Mouse (Mus musculus): Measurements from ENCODE around the gene Spon1. TPM values are rescaled to one million over a fixed set of nuclear protein-coding genes. Genes with fewer than 3 reads are reported as not detected.

Spon1 gene
- total RNA-seq, 2 experiments from 2014 or later = 11.9 to 16.1 TPM

GRCm38 (mm10) chr7:114074595-114074994 is 308.8 kb downstream of the Spon1 start:
- intact Hi-C loops (cut with DNase I) = no loop called here
- DNase-seq = no peak

- DNase-seq = no peak
- intact Hi-C loops (cut with DNase I) = no loop called here
Measured at GRCm38 (mm10) chr7:114079343-114079742, 313.5 kb downstream of the Spon1 start.

GRCm38 (mm10) chr7:114080250-114080649 is 314.5 kb downstream of the Spon1 start:
- intact Hi-C loops (cut with DNase I) = no loop called here
- no peak for DNase-seq

GRCm38 (mm10) chr7:114081633-114082420 is 316.0 kb downstream of the Spon1 start:
- no peak for DNase-seq
- intact Hi-C loops (cut with DNase I) = no loop called here

GRCm38 (mm10) chr7:114083088-114083487 is 317.3 kb downstream of the Spon1 start:
- no peak for DNase-seq
- intact Hi-C loops (cut with DNase I) = no loop called here

GRCm38 (mm10) chr7:114083760-114084159 is 318.0 kb downstream of the Spon1 start:
- DNase-seq = no peak

GRCm38 (mm10) chr7:114086021-114086710 is 320.4 kb downstream of the Spon1 start:
- no peak for DNase-seq
- intact Hi-C loops (cut with DNase I) = no loop called here

More at GRCm38 (mm10) chr7:114083760-114084159, 318.0 kb downstream of the Spon1 start:
- intact Hi-C loops (cut with DNase I) = no loop called here

- no peak for DNase-seq
- intact Hi-C loops (cut with DNase I) = no loop called here
Measured at GRCm38 (mm10) chr7:114087341-114087740, 321.5 kb downstream of the Spon1 start.

GRCm38 (mm10) chr7:114087986-114088385 is 322.2 kb downstream of the Spon1 start:
- intact Hi-C loops (cut with DNase I) = no loop called here
- DNase-seq = no peak

GRCm38 (mm10) chr7:114088918-114089317 is 323.1 kb downstream of the Spon1 start:
- no peak for DNase-seq
- intact Hi-C loops (cut with DNase I) = no loop called here

- intact Hi-C loops (cut with DNase I) = no loop called here
Measured at GRCm38 (mm10) chr7:114090231-114090630, 324.4 kb downstream of the Spon1 start.

GRCm38 (mm10) chr7:114090892-114091545 is 325.2 kb downstream of the Spon1 start:
- intact Hi-C loops (cut with DNase I) = no loop called here
- DNase-seq = no peak

More at GRCm38 (mm10) chr7:114090231-114090630, 324.4 kb downstream of the Spon1 start:
- DNase-seq = no peak
